In the genomic region with DNA sequence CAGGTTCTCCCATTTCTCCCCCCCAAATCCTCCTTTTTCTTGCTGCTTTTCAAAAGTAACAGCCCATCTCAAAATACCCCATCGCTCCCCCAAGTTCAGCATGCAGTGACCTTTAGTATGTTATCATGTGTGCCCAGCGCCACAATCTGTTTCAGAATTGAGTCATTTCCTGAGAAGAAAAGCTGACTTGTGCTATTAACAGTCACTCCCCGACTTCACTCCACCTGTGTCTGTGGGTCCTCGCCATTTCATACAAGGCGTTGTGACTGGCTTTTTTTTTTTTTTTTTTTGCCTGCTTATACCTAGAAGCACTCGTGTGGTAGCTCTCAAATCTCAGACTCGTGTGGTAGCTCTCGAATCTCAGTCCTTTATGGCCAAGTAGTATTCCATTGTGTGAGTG, we compare ENCODE assay signal across 23 mouse cellular contexts. TPM values are rescaled to one million over a fixed set of nuclear protein-coding genes. Genes with fewer than 3 reads are reported as not detected.
"Had no signal": no experiment of that assay in that cellular context is flagged by ENCODE, and none has a peak within 500 bp of the region (broad histone marks: within the 10 kb centered on the region; RNA-seq: fewer than 3 reads in every experiment).

No protein-coding gene starts in this region.

- H3K36me3 ChIP-seq: kidney, embryonic 15.5 days; limb, embryonic 15.5 days; liver, embryonic 13.5 days; lung, embryonic 15.5 days; midbrain, embryonic 12.5 days; stomach, embryonic 15.5 days had no signal

- H3K4me2 ChIP-seq: kidney, embryonic 15.5 days; limb, embryonic 15.5 days; liver, embryonic 13.5 days; lung, embryonic 15.5 days; midbrain, embryonic 12.5 days; stomach, embryonic 15.5 days had no signal

- H3K4me3 ChIP-seq: kidney, embryonic 15.5 days; limb, embryonic 15.5 days; liver, embryonic 13.5 days; lung, embryonic 15.5 days; midbrain, embryonic 12.5 days; stomach, embryonic 15.5 days had no signal

- ATAC-seq: liver, postnatal 0 days; midbrain, embryonic 16.5 days had no signal

- H3K27me3 ChIP-seq: kidney, embryonic 15.5 days; limb, embryonic 15.5 days; liver, embryonic 13.5 days; lung, embryonic 15.5 days; midbrain, embryonic 12.5 days; stomach, embryonic 15.5 days had no signal

- DNase-seq: kidney, adult 2 months; kidney, postnatal 14 days; liver, embryonic 13.5 days; liver, postnatal 0 days; lung, postnatal 14 days; right cerebral cortex, postnatal 4 days; thymus, postnatal 36 days had no signal

- H3K9ac ChIP-seq: kidney, embryonic 15.5 days; limb, embryonic 15.5 days; liver, embryonic 13.5 days; liver, postnatal 0 days; lung, embryonic 15.5 days; midbrain, embryonic 12.5 days; stomach, embryonic 15.5 days had no signal

- H3K27ac ChIP-seq: kidney, embryonic 15.5 days; limb, embryonic 15.5 days; liver, embryonic 13.5 days; lung, embryonic 15.5 days; stomach, embryonic 15.5 days had no signal

- H3K9me3 ChIP-seq: kidney, embryonic 15.5 days; limb, embryonic 15.5 days; liver, embryonic 13.5 days; lung, embryonic 15.5 days; midbrain, embryonic 12.5 days; stomach, embryonic 15.5 days had no signal

RNA-seq across cellular contexts. Expression of a gene that starts 0.9 kb away (rescaled TPM):
- total RNA-seq: layer of hippocampus, adult 8-10 months; layer of hippocampus, postnatal 14 days; left cerebral cortex, adult 18-20 months; left cerebral cortex, postnatal 10 days; megakaryocyte-erythroid progenitor cell, adult 5-6 weeks had no signal
- polyA plus RNA-seq: kidney, adult 2 months; kidney, embryonic 15.5 days; large intestine, adult 2 months; limb, embryonic 11.5 days; limb, embryonic 15.5 days; liver, embryonic 13.5 days; liver, postnatal 0 days; lung, embryonic 15.5 days; midbrain, embryonic 12.5 days; midbrain, embryonic 16.5 days; neural tube, embryonic 14.5 days; spleen, adult 2 months; stomach, embryonic 15.5 days; testis, adult 2 months had no signal

RNA-seq across cellular contexts. Expression of a gene that starts 14.1 kb away (rescaled TPM):
- total RNA-seq: megakaryocyte-erythroid progenitor cell, adult 5-6 weeks had no signal
- polyA plus RNA-seq: liver, embryonic 13.5 days; liver, postnatal 0 days; midbrain, embryonic 12.5 days had no signal
